In genomic region chr4:149632670-149633307, GRCm38 (mm10) we compare ENCODE assay signal across 11 mouse cellular contexts. TPM values are rescaled to one million over a fixed set of nuclear protein-coding genes. Genes with fewer than 3 reads are reported as not detected.
DNase-seq lines count a peak whose midpoint lies in the region; ATAC-seq and TF ChIP-seq lines count a peak whose summit lies in the region.
"Had no signal": no experiment of that assay in that cellular context is flagged by ENCODE, and none has a peak within 500 bp of the region (broad histone marks: within the 10 kb centered on the region; RNA-seq: fewer than 3 reads in every experiment).

No protein-coding gene starts in this region.

- peak overlapping the region; percentile 12 for H3K4me3 ChIP-seq in megakaryocyte, embryonic 14.5 days (replicated peaks)
- H3K4me3 ChIP-seq in liver, postnatal 0 days (ENCODE audit: low read depth, low read length), result no peak overlapping the region
- no peak overlapping the region for H3K4me3 ChIP-seq in forebrain, embryonic 13.5 days

- TF ChIP-seq CTCF in liver, postnatal 0 days (IDR thresholded peaks at IDR 0.05; ENCODE audit: low read depth), result no peak

- peak overlapping the region; percentile 26; the same call in 1 of the 2 replicates for H3K9ac ChIP-seq in liver, postnatal 0 days (replicated peaks)
- no peak overlapping the region for H3K9ac ChIP-seq in forebrain, embryonic 13.5 days

- H3K36me3 ChIP-seq in megakaryocyte, embryonic 14.5 days (replicated peaks; ENCODE audit: low read length), result peaks cover 40% of the 10 kb centered on the region
- H3K36me3 ChIP-seq in liver, postnatal 0 days (replicated peaks; ENCODE audit: insufficient read depth, low read length), result 0 out of 2 replicates have a peak, but pooled peaks cover 2% of the 10 kb centered on the region
- H3K36me3 ChIP-seq in forebrain, embryonic 13.5 days (ENCODE audit: poor library complexity, severe bottlenecking), result peaks cover 81% of the 10 kb centered on the region

- H3K4me2 ChIP-seq in liver, postnatal 0 days (ENCODE audit: low read depth, low read length), result peak overlapping the region; percentile 35; the same call in 1 of the 2 replicates
- H3K4me2 ChIP-seq in forebrain, embryonic 13.5 days, result no peak overlapping the region

- H3K4me1 ChIP-seq in megakaryocyte, embryonic 14.5 days, result peaks cover 44% of the 10 kb centered on the region
- H3K4me1 ChIP-seq in liver, postnatal 0 days (ENCODE audit: insufficient read depth), result no peaks in the 10 kb centered on the region; the same call in 1 of the 2 replicates
- no peaks in the 10 kb centered on the region for H3K4me1 ChIP-seq in forebrain, embryonic 13.5 days

- peak overlapping the region; percentile 66 for H3K27ac ChIP-seq in liver, postnatal 0 days (ENCODE audit: low read depth)
- H3K27ac ChIP-seq in forebrain, embryonic 13.5 days, result no peak overlapping the region
- H3K27ac ChIP-seq: kidney, postnatal 0 days had no signal

- peak; percentile 42 for DNase-seq in MN1 (ENCODE audit: low spot score)
- DNase-seq in c-Kit-positive CD71-positive TER-119-negative erythroid progenitor cells, embryonic 14.5 days (ENCODE audit: low read depth), result peak; percentile 34
- DNase-seq in liver, postnatal 0 days, result peak; percentile 59
- no peak for DNase-seq in T-cell, adult 2 months (ENCODE audit: low spot score)
- DNase-seq in frontal cortex, postnatal 25 days (ENCODE audit: low spot score in 2 of 2), result no peak
- DNase-seq: heart, postnatal 4 days had no signal

- no peak for ATAC-seq in megakaryocyte, adult 5-6 weeks (ENCODE audit: poor library complexity, severe bottlenecking)
- ATAC-seq in liver, postnatal 0 days, result peak; percentile 80
- no peak for ATAC-seq in forebrain, embryonic 13.5 days
- ATAC-seq: inflammation-experienced regulatory T-cells, adult 6 months had no signal

- no peaks in the 10 kb centered on the region for H3K9me3 ChIP-seq in megakaryocyte, embryonic 14.5 days
- H3K9me3 ChIP-seq in liver, postnatal 0 days (ENCODE audit: low read length), result no peaks in the 10 kb centered on the region
- no peaks in the 10 kb centered on the region for H3K9me3 ChIP-seq in forebrain, embryonic 13.5 days (replicated peaks)

- WGBS in liver, postnatal 0 days (ENCODE audit: insufficient replicate concordance), result 66% methylated on average over 9 of the region's 9 CpGs
- 88% methylated on average over 9 of the region's 9 CpGs for WGBS in forebrain, embryonic 13.5 days

- peak; percentile 75 for TF ChIP-seq EP300 in liver, postnatal 0 days (IDR thresholded peaks at IDR 0.05; ENCODE audit: low read depth)

- H3K27me3 ChIP-seq in megakaryocyte, embryonic 14.5 days (replicated peaks), result peaks cover 2% of the 10 kb centered on the region
- H3K27me3 ChIP-seq in liver, postnatal 0 days (ENCODE audit: insufficient read depth, low read length), result no peaks in the 10 kb centered on the region
- H3K27me3 ChIP-seq in forebrain, embryonic 13.5 days, result no peaks in the 10 kb centered on the region

RNA-seq across cellular contexts. Expression of gene Clstn1, which starts 46.5 kb away (rescaled TPM):
- polyA plus RNA-seq in megakaryocyte, embryonic 14.5 days (2012; ENCODE audit: insufficient read depth, low replicate concordance), result 10.0 and 13.2 TPM in 2 replicates
- total RNA-seq in megakaryocyte, adult 5-6 weeks (2015), result 0.64 and 0.74 TPM in 2 replicates
- 1.2 and 1.8 TPM in 2 replicates for total RNA-seq in megakaryocyte, adult 5-6 weeks (2017)
- polyA plus RNA-seq in liver, postnatal 0 days (2015; fragmentation: Nextera tagmentation; extraction: Ambion mirVana), result 2.0 and 2.1 TPM in 2 replicates
- polyA plus RNA-seq in forebrain, embryonic 13.5 days (2015; fragmentation: Nextera tagmentation; extraction: Ambion mirVana), result 22.7 and 26.0 TPM in 2 replicates

Comparison
In these comparisons a context has a peak if more than half of its experiments do, and no peak if none do; other contexts are left out.
1. DNase-seq: peak in MN1 (single experiment), c-Kit-positive CD71-positive TER-119-negative erythroid progenitor cells, embryonic 14.5 days (single experiment) and liver, postnatal 0 days (single experiment); none in T-cell, adult 2 months (single experiment) and frontal cortex, postnatal 25 days (0 of 2).